Mouse (Mus musculus) forebrain, embryonic 15.5 days (tissue): Measurements from ENCODE around the gene Zfp710. TPM values are rescaled to one million over a fixed set of nuclear protein-coding genes. Genes with fewer than 3 reads are reported as not detected.
A peak's percentile ranks its signal among the peaks of the same experiment; 100 is the strongest.

ENCODE experiments used
- ATAC-seq: fragments of 200-750 bp; cut with Nextera tagmentation; replicated peaks from 2 replicates; pipeline ENCODE4 v1.8.0; 2017; ENCODE audit warnings: mild to moderate bottlenecking, moderate TSS enrichment, moderate library complexity
- H3K27ac ChIP-seq: fragments of 300-500 bp; sonication (generic); replicated peaks from 2 replicates; pipeline ENCODE4 v1.5.1; 2015; ENCODE audit warnings: mild to moderate bottlenecking, inconsistent platforms
- H3K27me3 ChIP-seq: fragments of 300-500 bp; sonication (generic); 2 replicates; pipeline ENCODE4 v1.6.1; 2015; ENCODE audit warnings: inconsistent platforms
- H3K36me3 ChIP-seq: fragments of 300-500 bp; sonication (generic); 2 replicates; pipeline ENCODE4 v1.6.1; 2015; ENCODE audit warnings: mild to moderate bottlenecking, inconsistent platforms
- H3K4me1 ChIP-seq: fragments of 300-500 bp; sonication (generic); 2 replicates; pipeline ENCODE4 v1.6.1; 2015; ENCODE audit warnings: inconsistent platforms
- H3K4me2 ChIP-seq: fragments of 300-500 bp; sonication (generic); replicated peaks from 2 replicates; pipeline ENCODE4 v1.6.1; 2015; ENCODE audit warnings: mild to moderate bottlenecking, inconsistent platforms
- H3K4me3 ChIP-seq: fragments of 300-500 bp; sonication (generic); 2 replicates; pipeline ENCODE4 v1.5.1; 2015; ENCODE audit warnings: mild to moderate bottlenecking, inconsistent platforms
- H3K9ac ChIP-seq: fragments of 300-500 bp; sonication (generic); replicated peaks from 2 replicates; pipeline ENCODE4 v1.6.1; 2015; ENCODE audit warnings: mild to moderate bottlenecking, inconsistent platforms
- H3K9me3 ChIP-seq: fragments of 300-500 bp; sonication (generic); 2 replicates; pipeline ENCODE4 v1.6.1; 2016; ENCODE audit warnings: inconsistent platforms
- WGBS: fragments of 180-500 bp; shearing (Covaris S2); methylation state at CpG from one replicate; pipeline ENCODE4 v1.1.7; 2015; ENCODE audit warnings: mixed read lengths; 5-methylcytosine and 5-hydroxymethylcytosine counted together
- polyA plus RNA-seq: library from polyadenylated mRNA; unstranded; fragments of >200 nt; fragmentation: Nextera tagmentation; extraction: Ambion mirVana; gene quantifications from 2 replicates; pipeline ENCODE4 v1.2.1, GENCODE M21; 2015

The Zfp710 gene
- polyA plus RNA-seq, 1 experiment from 2014 or later, result 21.1 TPM

- no peak overlapping the region for H3K9ac ChIP-seq
- peak overlapping the region; percentile 75 for H3K27ac ChIP-seq
- H3K4me1 ChIP-seq, result peaks cover 16% of the 10 kb centered on the region
These were observed 110.5 kb downstream of the Zfp710 start for GRCm38 (mm10) chr7:80135173-80135532.

GRCm38 (mm10) chr7:80138375-80138774 is 113.8 kb downstream of the Zfp710 start:
- ATAC-seq, result no peak
- Histone ChIP-seq H3K36me3 (no peaks in the 10 kb centered on the region), H3K9me3 (peaks cover 2% of the 10 kb centered on the region; the same call in 1 of the 2 replicates), H3K27me3 (no peaks in the 10 kb centered on the region), H3K4me3 (no peak overlapping the region), H3K4me2 (no peak overlapping the region), H3K4me1 (peaks cover 26% of the 10 kb centered on the region), H3K9ac (no peak overlapping the region), H3K27ac (no peak overlapping the region)
- WGBS, result 45% methylated on average over 1 of the region's 1 CpGs

More at GRCm38 (mm10) chr7:80135173-80135532, 110.5 kb downstream of the Zfp710 start:
- no peak overlapping the region for H3K4me3 ChIP-seq
- ATAC-seq, result no peak
- H3K36me3 ChIP-seq, result no peaks in the 10 kb centered on the region
- no peak overlapping the region for H3K4me2 ChIP-seq
- 80% methylated on average over 1 of the region's 1 CpGs for WGBS
- no peaks in the 10 kb centered on the region for H3K27me3 ChIP-seq
- H3K9me3 ChIP-seq, result peaks cover 2% of the 10 kb centered on the region; the same call in 1 of the 2 replicates

GRCm38 (mm10) chr7:80140815-80141214 is 116.2 kb downstream of the Zfp710 start:
- Histone ChIP-seq H3K27ac (no peak overlapping the region), H3K4me2 (no peak overlapping the region), H3K4me1 (peaks cover 19% of the 10 kb centered on the region), H3K4me3 (no peak overlapping the region), H3K27me3 (no peaks in the 10 kb centered on the region), H3K36me3 (no peaks in the 10 kb centered on the region), H3K9ac (no peak overlapping the region), H3K9me3 (peaks cover 2% of the 10 kb centered on the region; the same call in 1 of the 2 replicates)
- 11% methylated on average over 9 of the region's 9 CpGs for WGBS
- ATAC-seq, result peak; percentile 65

Other genes with a start within 250 kb of the Zfp710 start
- 0.19 TPM in 1 of 2 replicates, not detected in the other for gene Mesp1, start 231.0 kb upstream of the Zfp710 start, polyA plus RNA-seq
- gene Mesp2, start 214.1 kb upstream of the Zfp710 start, polyA plus RNA-seq, result 1.5 and 2.2 TPM in 2 replicates
- 2.7 and 3.4 TPM in 2 replicates for gene Anpep, start 163.8 kb upstream of the Zfp710 start, polyA plus RNA-seq
- gene Ap3s2, start 104.2 kb upstream of the Zfp710 start, polyA plus RNA-seq, result 42.7 and 45.2 TPM in 2 replicates
- 13.0 and 13.4 TPM in 2 replicates for gene Arpin, start 89.5 kb upstream of the Zfp710 start, polyA plus RNA-seq
- gene Idh2, start 90.6 kb downstream of the Zfp710 start, polyA plus RNA-seq, result 299 and 300 TPM in 2 replicates
- 22.7 and 24.7 TPM in 2 replicates for gene Sema4b, start 162.0 kb downstream of the Zfp710 start, polyA plus RNA-seq
- 31.6 and 32.7 TPM in 2 replicates for gene Cib1, start 208.0 kb downstream of the Zfp710 start, polyA plus RNA-seq
- gene Gdpgp1, start 208.1 kb downstream of the Zfp710 start, polyA plus RNA-seq, result 3.6 and 3.9 TPM in 2 replicates
- gene Ttll13, start 221.6 kb downstream of the Zfp710 start, polyA plus RNA-seq, result 1.0 and 1.1 TPM in 2 replicates
- gene Ngrn, start 236.4 kb downstream of the Zfp710 start, polyA plus RNA-seq, result 67.7 and 67.9 TPM in 2 replicates
- 17.4 and 19.8 TPM in 2 replicates for gene Vps33b, start 244.8 kb downstream of the Zfp710 start, polyA plus RNA-seq